Mouse (Mus musculus) adrenal gland, adult (tissue): ENCODE data around the gene Gm16503.
"Not testable (repeated sequence)": the region's sequence is repeated elsewhere in the genome, so short reads cannot be mapped to it uniquely, and the experiment has no call there.

Experiments used
- DNase-seq, 2 experiments: peaks; one replicate each; pipeline ENCODE4 v3.0.0; 2022 to 2023; ENCODE audit warnings: low spot score in 1 of 2; ENCODE audit not compliant: inconsistent age in 2 of 2

Gene Gm16503

GRCm38 (mm10) chr4:147539918-147540317, at the start of gene Gm16503:
Gm16503 (plus strand) TSS chr4:147540218.
- DNase-seq = not testable (repeated sequence)

GRCm38 (mm10) chr4:147492117-147492516, 47.9 kb upstream of the Gm16503 start, which contains the start of gene Zfp982:
Zfp982 (plus strand) TSS chr4:147492417.
- not testable (repeated sequence) for DNase-seq

- not testable (repeated sequence) for DNase-seq
Measured at GRCm38 (mm10) chr4:147498772-147499613, 41.0 kb upstream of the Gm16503 start.

- no peak for DNase-seq
Measured at GRCm38 (mm10) chr4:147509174-147509573, 30.8 kb upstream of the Gm16503 start.

- DNase-seq = peak in 1 of 2 experiments; percentile 38
Measured at GRCm38 (mm10) chr4:147518981-147519380, 21.0 kb upstream of the Gm16503 start.

- no peak for DNase-seq
Measured at GRCm38 (mm10) chr4:147520100-147520499, 19.9 kb upstream of the Gm16503 start.

GRCm38 (mm10) chr4:147525125-147525524, 14.9 kb upstream of the Gm16503 start:
- DNase-seq = no peak

GRCm38 (mm10) chr4:147530366-147530765, 9.7 kb upstream of the Gm16503 start:
- no peak for DNase-seq

GRCm38 (mm10) chr4:147535916-147536315, 4.1 kb upstream of the Gm16503 start:
- DNase-seq = not testable (repeated sequence)

GRCm38 (mm10) chr4:147537702-147538101, 2.3 kb upstream of the Gm16503 start:
- DNase-seq = no peak

GRCm38 (mm10) chr4:147541105-147541504, 1.1 kb downstream of the Gm16503 start:
- no peak for DNase-seq

- not testable (repeated sequence) for DNase-seq
Measured at GRCm38 (mm10) chr4:147553071-147553470, 13.1 kb downstream of the Gm16503 start, which contains the start of gene Zfp985. Zfp985 (plus strand) TSS chr4:147553277.

GRCm38 (mm10) chr4:147554361-147554760, 14.3 kb downstream of the Gm16503 start:
- DNase-seq = not testable (repeated sequence)

GRCm38 (mm10) chr4:147556921-147557320, 16.9 kb downstream of the Gm16503 start:
- not testable (repeated sequence) for DNase-seq

- DNase-seq = not testable (repeated sequence)
Measured at GRCm38 (mm10) chr4:147558011-147558410, 18.0 kb downstream of the Gm16503 start.

GRCm38 (mm10) chr4:147559096-147559495, 19.1 kb downstream of the Gm16503 start:
- peak in 1 of 2 experiments; percentile 65 for DNase-seq

- no peak for DNase-seq
Measured at GRCm38 (mm10) chr4:147565426-147566220, 25.6 kb downstream of the Gm16503 start.

GRCm38 (mm10) chr4:147571156-147571555, 31.1 kb downstream of the Gm16503 start:
- not testable (repeated sequence) for DNase-seq

- DNase-seq = not testable (repeated sequence)
Measured at GRCm38 (mm10) chr4:147579371-147579770, 39.4 kb downstream of the Gm16503 start.

GRCm38 (mm10) chr4:147586511-147587473, 46.8 kb downstream of the Gm16503 start:
- no peak for DNase-seq
